Mouse (Mus musculus) intestine, embryonic 15.5 days (tissue): ENCODE data around the gene Gse1. TPM values are rescaled to one million over a fixed set of nuclear protein-coding genes. Genes with fewer than 3 reads are reported as not detected.

ENCODE experiments used
- ATAC-seq: fragments of 200-750 bp; cut with Nextera tagmentation; 2 replicates; pipeline ENCODE4 v1.8.0; 2017; ENCODE audit warnings: moderate TSS enrichment, moderate library complexity
- H3K27ac ChIP-seq: fragments of 300-500 bp; sonication (generic); 2 replicates; pipeline ENCODE4 v1.5.1; 2015; ENCODE audit warnings: mild to moderate bottlenecking, inconsistent platforms
- H3K27me3 ChIP-seq: fragments of 300-500 bp; sonication (generic); replicated peaks from 2 replicates; pipeline ENCODE4 v1.6.1; 2015; ENCODE audit warnings: inconsistent platforms
- H3K36me3 ChIP-seq: fragments of 300-500 bp; sonication (generic); 2 replicates; pipeline ENCODE4 v1.6.1; 2015; ENCODE audit warnings: inconsistent platforms
- H3K4me1 ChIP-seq: fragments of 300-500 bp; sonication (generic); replicated peaks from 2 replicates; pipeline ENCODE4 v1.6.1; 2015; ENCODE audit warnings: inconsistent platforms
- H3K4me2 ChIP-seq: fragments of 300-500 bp; sonication (generic); replicated peaks from 2 replicates; pipeline ENCODE4 v1.6.1; 2015; ENCODE audit warnings: mild to moderate bottlenecking, inconsistent platforms
- H3K4me3 ChIP-seq: fragments of 300-500 bp; sonication (generic); replicated peaks from 2 replicates; pipeline ENCODE4 v1.5.1; 2015; ENCODE audit warnings: inconsistent platforms
- H3K9ac ChIP-seq: fragments of 300-500 bp; sonication (generic); 2 replicates; pipeline ENCODE4 v1.6.1; 2015; ENCODE audit warnings: inconsistent platforms
- H3K9me3 ChIP-seq: fragments of 300-500 bp; sonication (generic); 2 replicates; pipeline ENCODE4 v1.6.1; 2016; ENCODE audit warnings: inconsistent platforms
- WGBS: fragments of 180-500 bp; shearing (Covaris S2); methylation state at CpG from one replicate; pipeline ENCODE4 v1.1.7; 2015; 5-methylcytosine and 5-hydroxymethylcytosine counted together
- polyA plus RNA-seq: library from polyadenylated mRNA; unstranded; fragments of >200 nt; fragmentation: Nextera tagmentation; extraction: Ambion mirVana; gene quantifications from 2 replicates; pipeline ENCODE4 v1.2.1, GENCODE M21; 2015

Gene Gse1
- polyA plus RNA-seq, 1 experiment from 2014 or later = 7.9 TPM

GRCm38 (mm10) chr8:120487377-120487728, 259.1 kb downstream of the Gse1 start:
- Histone ChIP-seq H3K9ac (peak overlapping the region; percentile 83), H3K9me3 (no peaks in the 10 kb centered on the region), H3K4me2 (peak overlapping the region; percentile 98), H3K36me3 (no peaks in the 10 kb centered on the region), H3K27ac (peak overlapping the region; percentile 96), H3K4me3 (peak overlapping the region; percentile 78), H3K4me1 (peaks cover 67% of the 10 kb centered on the region), H3K27me3 (no peaks in the 10 kb centered on the region; the same call in 1 of the 2 replicates)
- peak; percentile 14 for ATAC-seq
- 1% methylated on average over 34 of the region's 34 CpGs for WGBS

- Histone ChIP-seq H3K9me3 (no peaks in the 10 kb centered on the region), H3K9ac (peak overlapping the region; percentile 83), H3K4me2 (peak overlapping the region; percentile 98), H3K27me3 (no peaks in the 10 kb centered on the region; the same call in 1 of the 2 replicates), H3K27ac (peak overlapping the region; percentile 96), H3K4me3 (peak overlapping the region; percentile 78), H3K4me1 (peaks cover 73% of the 10 kb centered on the region), H3K36me3 (no peaks in the 10 kb centered on the region)
- peak; percentile 14 for ATAC-seq
- under 1% methylated on average over 52 of the region's 55 CpGs for WGBS
Observed at GRCm38 (mm10) chr8:120487729-120488510, 259.7 kb downstream of the Gse1 start.

- no peaks in the 10 kb centered on the region; the same call in 1 of the 2 replicates for H3K27me3 ChIP-seq
- peak overlapping the region; percentile 83 for H3K9ac ChIP-seq
- H3K4me3 ChIP-seq = peak overlapping the region; percentile 78
- ATAC-seq = no peak
- H3K4me1 ChIP-seq = peaks cover 81% of the 10 kb centered on the region
- peak overlapping the region; percentile 96 for H3K27ac ChIP-seq
- WGBS = under 1% methylated on average over 25 of the region's 25 CpGs
- no peaks in the 10 kb centered on the region for H3K36me3 ChIP-seq
- peak overlapping the region; percentile 98 for H3K4me2 ChIP-seq
- H3K9me3 ChIP-seq = no peaks in the 10 kb centered on the region
Observed at GRCm38 (mm10) chr8:120488636-120489131, 260.4 kb downstream of the Gse1 start.

- H3K9ac ChIP-seq = peak overlapping the region; percentile 83
- no peak for ATAC-seq
- peak overlapping the region; percentile 96 for H3K27ac ChIP-seq
- H3K4me3 ChIP-seq = peak overlapping the region; percentile 78
- no peaks in the 10 kb centered on the region for H3K9me3 ChIP-seq
- peaks cover 84% of the 10 kb centered on the region for H3K4me1 ChIP-seq
- no peaks in the 10 kb centered on the region; the same call in 1 of the 2 replicates for H3K27me3 ChIP-seq
- no peaks in the 10 kb centered on the region for H3K36me3 ChIP-seq
- under 1% methylated on average over 73 of the region's 73 CpGs for WGBS
- H3K4me2 ChIP-seq = peak overlapping the region; percentile 98
Observed at GRCm38 (mm10) chr8:120489142-120489754, 261.0 kb downstream of the Gse1 start.

GRCm38 (mm10) chr8:120489771-120490281, 261.6 kb downstream of the Gse1 start:
- H3K9ac ChIP-seq = peak overlapping the region; percentile 83
- peaks cover 85% of the 10 kb centered on the region for H3K4me1 ChIP-seq
- peak overlapping the region; percentile 98 for H3K4me2 ChIP-seq
- no peaks in the 10 kb centered on the region for H3K36me3 ChIP-seq
- ATAC-seq = 0 out of 2 replicates have a peak, but pooled peaks have one; percentile 9
- no peaks in the 10 kb centered on the region; the same call in 1 of the 2 replicates for H3K27me3 ChIP-seq
- peak overlapping the region; percentile 96 for H3K27ac ChIP-seq
- WGBS = 27% methylated on average over 15 of the region's 15 CpGs
- H3K9me3 ChIP-seq = no peaks in the 10 kb centered on the region
- H3K4me3 ChIP-seq = peak overlapping the region; percentile 78

- Histone ChIP-seq H3K27me3 (no peaks in the 10 kb centered on the region; the same call in 1 of the 2 replicates), H3K36me3 (no peaks in the 10 kb centered on the region), H3K4me2 (peak overlapping the region; percentile 98), H3K4me3 (peak overlapping the region; percentile 78), H3K27ac (peak overlapping the region; percentile 96), H3K9me3 (no peaks in the 10 kb centered on the region), H3K9ac (peak overlapping the region; percentile 83), H3K4me1 (peaks cover 87% of the 10 kb centered on the region)
- ATAC-seq = peak; percentile 61
- WGBS = 39% methylated on average over 12 of the region's 12 CpGs
Observed at GRCm38 (mm10) chr8:120490354-120491141, 262.3 kb downstream of the Gse1 start.

GRCm38 (mm10) chr8:120491166-120491793, 263.0 kb downstream of the Gse1 start:
- no peak; the same call in 1 of the 2 replicates for ATAC-seq
- H3K36me3 ChIP-seq = no peaks in the 10 kb centered on the region
- peak overlapping the region; percentile 78 for H3K4me3 ChIP-seq
- no peak overlapping the region; the same call in none of the 2 replicates for H3K27ac ChIP-seq
- H3K4me1 ChIP-seq = peaks cover 84% of the 10 kb centered on the region
- no peaks in the 10 kb centered on the region for H3K9me3 ChIP-seq
- H3K4me2 ChIP-seq = peak overlapping the region; percentile 98
- H3K27me3 ChIP-seq = no peaks in the 10 kb centered on the region; the same call in 1 of the 2 replicates
- WGBS = 53% methylated on average over 5 of the region's 5 CpGs
- H3K9ac ChIP-seq = no peak overlapping the region

GRCm38 (mm10) chr8:120492193-120492880, 264.1 kb downstream of the Gse1 start:
- H3K27ac ChIP-seq = peak overlapping the region; percentile 37; the same call in 1 of the 2 replicates
- H3K9ac ChIP-seq = no peak overlapping the region
- H3K36me3 ChIP-seq = no peaks in the 10 kb centered on the region
- peaks cover 79% of the 10 kb centered on the region for H3K4me1 ChIP-seq
- peak overlapping the region; percentile 98 for H3K4me2 ChIP-seq
- no peaks in the 10 kb centered on the region; the same call in 1 of the 2 replicates for H3K27me3 ChIP-seq
- peak; percentile 9; the same call in 1 of the 2 replicates for ATAC-seq
- H3K9me3 ChIP-seq = no peaks in the 10 kb centered on the region
- H3K4me3 ChIP-seq = no peak overlapping the region
- WGBS = 15% methylated on average over 14 of the region's 14 CpGs

- Histone ChIP-seq H3K27me3 (no peaks in the 10 kb centered on the region), H3K4me3 (no peak overlapping the region), H3K27ac (no peak overlapping the region), H3K36me3 (no peaks in the 10 kb centered on the region), H3K4me2 (peak overlapping the region; percentile 98), H3K4me1 (peaks cover 82% of the 10 kb centered on the region), H3K9ac (no peak overlapping the region), H3K9me3 (no peaks in the 10 kb centered on the region)
- 46% methylated on average over 4 of the region's 4 CpGs for WGBS
- ATAC-seq = no peak
Observed at GRCm38 (mm10) chr8:120492881-120493220, 264.6 kb downstream of the Gse1 start.

- Histone ChIP-seq H3K9me3 (no peaks in the 10 kb centered on the region), H3K36me3 (no peaks in the 10 kb centered on the region), H3K9ac (peak overlapping the region; percentile 8; the same call in 1 of the 2 replicates), H3K4me3 (no peak overlapping the region; the same call in 1 of the 2 replicates), H3K27me3 (no peaks in the 10 kb centered on the region), H3K4me1 (peaks cover 87% of the 10 kb centered on the region), H3K4me2 (0 out of 2 replicates have a peak overlapping the region, but pooled peaks have one; percentile 5), H3K27ac (no peak overlapping the region)
- WGBS = 56% methylated on average over 16 of the region's 16 CpGs
- no peak for ATAC-seq
Observed at GRCm38 (mm10) chr8:120493508-120494464, 265.5 kb downstream of the Gse1 start.
